Comparison of ENCODE assay signal across 8 mouse cellular contexts in genomic region chr5:38219771-38220307, GRCm38 (mm10). TPM values are rescaled to one million over a fixed set of nuclear protein-coding genes. Genes with fewer than 3 reads are reported as not detected.
DNase-seq lines count a peak whose midpoint lies in the region; ATAC-seq and TF ChIP-seq lines count a peak whose summit lies in the region.

No protein-coding gene starts in this region.

- no peaks in the 10 kb centered on the region for H3K9me3 ChIP-seq in forebrain, embryonic 16.5 days (ENCODE audit: control insufficient read depth, low read length)
- no peaks in the 10 kb centered on the region for H3K9me3 ChIP-seq in liver, embryonic 12.5 days (replicated peaks)

- no peak for TF ChIP-seq POLR2A in bone marrow macrophage, adult 2 months (IDR thresholded peaks at IDR 0.05; ENCODE audit: borderline replicate concordance, low read depth, low read length)

- DNase-seq in layer of hippocampus, adult 11-12 months (ENCODE audit: low spot score): peak; percentile 37
- DNase-seq in layer of hippocampus, adult 18-20 months (ENCODE audit: low spot score in 2 of 2): no peak
- DNase-seq in natural killer cell, adult 2 months (ENCODE audit: low spot score in 2 of 2): peak; percentile 45 to 55
- DNase-seq in spleen, postnatal 10 days (ENCODE audit: low spot score in 2 of 2): no peak
- no peak for DNase-seq in thymus, postnatal 14 days

- no peaks in the 10 kb centered on the region for H3K36me3 ChIP-seq in forebrain, embryonic 16.5 days (ENCODE audit: control insufficient read depth, insufficient read depth)
- peaks cover 44% of the 10 kb centered on the region for H3K36me3 ChIP-seq in liver, embryonic 12.5 days

- WGBS in forebrain, embryonic 16.5 days: under 1% methylated on average over 35 of the region's 35 CpGs
- WGBS in liver, embryonic 12.5 days (ENCODE audit: insufficient replicate concordance): 4% methylated on average over 35 of the region's 35 CpGs

- peaks cover 2% of the 10 kb centered on the region; the same call in 1 of the 2 replicates for H3K4me1 ChIP-seq in bone marrow macrophage, adult 2 months (ENCODE audit: control insufficient read depth, insufficient read depth, low read length)
- H3K4me1 ChIP-seq in forebrain, embryonic 16.5 days (replicated peaks; ENCODE audit: control insufficient read depth, insufficient read depth, low read length): peaks cover 26% of the 10 kb centered on the region
- peaks cover 41% of the 10 kb centered on the region for H3K4me1 ChIP-seq in liver, embryonic 12.5 days

- no peak overlapping the region for H3K27ac ChIP-seq in bone marrow macrophage, adult 2 months (ENCODE audit: insufficient read depth, low read depth, low read length)
- peak overlapping the region; percentile 86 for H3K27ac ChIP-seq in forebrain, embryonic 16.5 days (ENCODE audit: low read length)
- peak overlapping the region; percentile 58 for H3K27ac ChIP-seq in liver, embryonic 12.5 days

- TF ChIP-seq CTCF in bone marrow macrophage, adult 2 months (IDR thresholded peaks at IDR 0.05; ENCODE audit: low read depth, low read length): no peak

- H3K4me3 ChIP-seq in bone marrow macrophage, adult 2 months (ENCODE audit: insufficient read depth, low read length): peak overlapping the region; percentile 97
- H3K4me3 ChIP-seq in forebrain, embryonic 16.5 days (replicated peaks; ENCODE audit: low read length): peak overlapping the region; percentile 86
- peak overlapping the region; percentile 87 for H3K4me3 ChIP-seq in liver, embryonic 12.5 days

- peak overlapping the region; percentile 93 for H3K4me2 ChIP-seq in forebrain, embryonic 16.5 days (ENCODE audit: low read length)
- H3K4me2 ChIP-seq in liver, embryonic 12.5 days: peak overlapping the region; percentile 90

- H3K9ac ChIP-seq in forebrain, embryonic 16.5 days (replicated peaks; ENCODE audit: low read depth, low read length): peak overlapping the region; percentile 92
- peak overlapping the region; percentile 84 for H3K9ac ChIP-seq in liver, embryonic 12.5 days

- no peaks in the 10 kb centered on the region for H3K27me3 ChIP-seq in forebrain, embryonic 16.5 days (replicated peaks; ENCODE audit: control insufficient read depth, insufficient read depth, low read length)
- H3K27me3 ChIP-seq in liver, embryonic 12.5 days (replicated peaks): no peaks in the 10 kb centered on the region

- peak; percentile 84 for ATAC-seq in forebrain, embryonic 16.5 days
- peak; percentile 76 for ATAC-seq in liver, embryonic 12.5 days

RNA-seq across cellular contexts. Expression of gene Zbtb49, which starts 0.4 kb away (rescaled TPM):
- total RNA-seq in layer of hippocampus, adult 18-20 months (2021): 10 to 100 TPM; 18.5 to 20.1 TPM
- polyA plus RNA-seq in bone marrow macrophage, adult 2 months (2012; ENCODE audit: insufficient read depth, insufficient read length, missing spikeins): 5.6 and 7.1 TPM in 2 replicates
- 23.5 and 26.9 TPM in 2 replicates for polyA plus RNA-seq in forebrain, embryonic 16.5 days (2015; fragmentation: Nextera tagmentation; extraction: Ambion mirVana)
- polyA plus RNA-seq in liver, embryonic 12.5 days (2016; fragmentation: Nextera tagmentation; extraction: Ambion mirVana): 4.4 and 5.4 TPM in 2 replicates

RNA-seq across cellular contexts. Expression of gene Lyar, which starts 0.4 kb away (rescaled TPM):
- total RNA-seq in layer of hippocampus, adult 18-20 months (2021): 10 to 100 TPM; 10.0 to 10.8 TPM
- polyA plus RNA-seq in bone marrow macrophage, adult 2 months (2012; ENCODE audit: insufficient read depth, insufficient read length, missing spikeins): 19.2 and 19.7 TPM in 2 replicates
- polyA plus RNA-seq in forebrain, embryonic 16.5 days (2015; fragmentation: Nextera tagmentation; extraction: Ambion mirVana): 46.3 and 47.7 TPM in 2 replicates
- polyA plus RNA-seq in liver, embryonic 12.5 days (2016; fragmentation: Nextera tagmentation; extraction: Ambion mirVana): 145 and 147 TPM in 2 replicates

RNA-seq across cellular contexts. Expression of gene Tmem128, which starts 40.1 kb away (rescaled TPM):
- total RNA-seq in layer of hippocampus, adult 18-20 months (2021): 10 to 100 TPM; 29.7 to 31.1 TPM
- 40.3 and 45.2 TPM in 2 replicates for polyA plus RNA-seq in bone marrow macrophage, adult 2 months (2012; ENCODE audit: insufficient read depth, insufficient read length, missing spikeins)
- 88.5 and 94.4 TPM in 2 replicates for polyA plus RNA-seq in forebrain, embryonic 16.5 days (2015; fragmentation: Nextera tagmentation; extraction: Ambion mirVana)
- 51.3 and 55.5 TPM in 2 replicates for polyA plus RNA-seq in liver, embryonic 12.5 days (2016; fragmentation: Nextera tagmentation; extraction: Ambion mirVana)

RNA-seq across cellular contexts. Expression of gene Otop1, which starts 55.9 kb away (rescaled TPM):
- total RNA-seq in layer of hippocampus, adult 18-20 months (2021): under 1 TPM; 0.10 to 0.15 TPM
- not detected in 2 replicates for polyA plus RNA-seq in bone marrow macrophage, adult 2 months (2012; ENCODE audit: insufficient read depth, insufficient read length, missing spikeins)
- not detected in 2 replicates for polyA plus RNA-seq in forebrain, embryonic 16.5 days (2015; fragmentation: Nextera tagmentation; extraction: Ambion mirVana)
- polyA plus RNA-seq in liver, embryonic 12.5 days (2016; fragmentation: Nextera tagmentation; extraction: Ambion mirVana): not detected in 2 replicates

Comparison
In these comparisons a context has a peak if more than half of its experiments do, and no peak if none do; other contexts are left out.
1. DNase-seq: peak in layer of hippocampus, adult 11-12 months (single experiment) and natural killer cell, adult 2 months (2 of 2); none in layer of hippocampus, adult 18-20 months (0 of 2), spleen, postnatal 10 days (0 of 2) and thymus, postnatal 14 days (single experiment).
2. Peak in every context shown above with its lines, with median percentiles within 50 percentile points of each other: H3K4me3 ChIP-seq.